Comparison of ENCODE assay signal across 8 mouse cellular contexts in the genomic region with DNA sequence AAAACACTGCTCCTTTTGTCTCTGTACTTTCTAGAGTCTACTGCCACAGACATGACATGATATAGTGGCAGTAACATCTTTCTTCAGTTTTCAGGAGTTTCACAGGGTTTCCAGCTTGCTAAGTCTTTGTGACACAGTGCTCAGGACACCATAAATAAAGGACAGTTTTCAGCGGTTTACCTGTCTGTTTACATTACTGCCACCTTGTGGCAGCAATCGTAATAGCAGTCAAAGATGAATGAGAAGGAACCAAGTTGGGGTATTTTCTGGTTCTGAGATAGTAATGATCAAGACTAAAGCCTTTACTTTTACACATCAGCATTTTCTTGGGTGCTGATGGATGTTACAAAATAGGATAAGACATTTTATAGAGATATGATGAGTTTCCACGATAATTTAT.
DNase-seq lines count a peak whose midpoint lies in the region; ATAC-seq and TF ChIP-seq lines count a peak whose summit lies in the region.
"Had no signal": no experiment of that assay in that cellular context is flagged by ENCODE, and none has a peak within 500 bp of the region (broad histone marks: within the 10 kb centered on the region; RNA-seq: fewer than 3 reads in every experiment).

No protein-coding gene starts in this region.

- in situ Hi-C loops in CH12.LX (cut with MboI; ENCODE audit: low pct_ligation_motif_present, low pct_unique_long_range_greater_than_20kb, low sequenced_read_pairs), result no loop called here

- no peaks in the 10 kb centered on the region for H3K36me3 ChIP-seq in kidney, embryonic 16.5 days (ENCODE audit: insufficient read depth, low read length)
- no peaks in the 10 kb centered on the region for H3K36me3 ChIP-seq in CH12.LX (replicated peaks in 1 of 2; ENCODE audit: control insufficient read depth in 1 of 2, insufficient read depth in 1 of 2, low read length in 1 of 2)
- H3K36me3 ChIP-seq in neural tube, embryonic 11.5 days (ENCODE audit: control insufficient read depth, insufficient read depth, low read length), result no peaks in the 10 kb centered on the region
- H3K36me3 ChIP-seq: limb, embryonic 12.5 days had no signal

- DNase-seq in kidney, adult 18-20 months, result peak; percentile 30
- DNase-seq in CH12.LX (ENCODE audit: extremely low read depth), result peak; percentile 52
- DNase-seq in adipocyte (ENCODE audit: low spot score), result peak; percentile 43
- peak; percentile 7 for DNase-seq in embryo, embryonic 9.5 days (ENCODE audit: extremely low spot score)
- DNase-seq in layer of hippocampus, postnatal 10 days (ENCODE audit: low spot score in 2 of 2), result peak; percentile 21 to 53
- peak; percentile 11 for DNase-seq in neural tube, embryonic 11.5 days (ENCODE audit: low spot score)

- peak; percentile 24 to 65; a peak in 3 of 4 replicates for TF ChIP-seq CTCF in CH12.LX (conservative IDR thresholded peaks at IDR 0.05 in 1 of 2, IDR thresholded peaks at IDR 0.05 in 1 of 2; ENCODE audit: low read depth in 2 of 2, low read length in 2 of 2)

- TF ChIP-seq RAD21 in CH12.LX (IDR thresholded peaks at IDR 0.05; ENCODE audit: low read depth, low read length), result peak; percentile 52

- H3K4me1 ChIP-seq in kidney, embryonic 16.5 days (ENCODE audit: insufficient read depth, low read length), result no peaks in the 10 kb centered on the region
- H3K4me1 ChIP-seq in CH12.LX (ENCODE audit: control insufficient read depth in 1 of 2, insufficient read depth in 2 of 2), result no peaks in the 10 kb centered on the region
- no peaks in the 10 kb centered on the region for H3K4me1 ChIP-seq in neural tube, embryonic 11.5 days (ENCODE audit: control insufficient read depth, insufficient read depth, low read length)
- H3K4me1 ChIP-seq: limb, embryonic 12.5 days had no signal

- no peak for TF ChIP-seq EP300 in CH12.LX (IDR thresholded peaks at IDR 0.05; ENCODE audit: low read length)

- no peak overlapping the region for H3K4me2 ChIP-seq in kidney, embryonic 16.5 days (replicated peaks; ENCODE audit: low read depth, low read length)
- no peak overlapping the region for H3K4me2 ChIP-seq in CH12.LX (ENCODE audit: insufficient read depth, low read depth, poor library complexity, severe bottlenecking)
- no peak overlapping the region for H3K4me2 ChIP-seq in neural tube, embryonic 11.5 days (ENCODE audit: low read depth)
- H3K4me2 ChIP-seq: limb, embryonic 12.5 days had no signal

- no peak for ATAC-seq in kidney, embryonic 16.5 days (ENCODE audit: low FRiP score, low TSS enrichment)
- ATAC-seq in neural tube, embryonic 11.5 days (ENCODE audit: insufficient read depth, low FRiP score, low TSS enrichment), result no peak

- H3K27ac ChIP-seq in kidney, embryonic 16.5 days (ENCODE audit: low read length), result no peak overlapping the region
- no peak overlapping the region for H3K27ac ChIP-seq in CH12.LX (ENCODE audit: insufficient read depth, low read depth)
- no peak overlapping the region for H3K27ac ChIP-seq in neural tube, embryonic 11.5 days (ENCODE audit: low read depth, low read length)
- H3K27ac ChIP-seq: limb, embryonic 12.5 days had no signal

- H3K79me2 ChIP-seq in CH12.LX (replicated peaks; ENCODE audit: control insufficient read depth, extremely low read depth, insufficient read depth, poor library complexity, severe bottlenecking), result no peaks in the 10 kb centered on the region

- H3K9me3 ChIP-seq in kidney, embryonic 16.5 days (ENCODE audit: low read length), result no peaks in the 10 kb centered on the region
- no peaks in the 10 kb centered on the region for H3K9me3 ChIP-seq in CH12.LX (replicated peaks; ENCODE audit: low read length)
- H3K9me3 ChIP-seq in neural tube, embryonic 11.5 days (ENCODE audit: control insufficient read depth, low read length), result no peaks in the 10 kb centered on the region
- H3K9me3 ChIP-seq: limb, embryonic 12.5 days had no signal

- dilution Hi-C loops in CH12.LX (cut with MboI; ENCODE audit: extremely low pct_ligation_motif_present, extremely low pct_unique_long_range_greater_than_20kb, low sequenced_read_pairs), result no loop called here

- TF ChIP-seq POLR2A in CH12.LX (IDR thresholded peaks at IDR 0.05; ENCODE audit: low read depth, low read length), result no peak

- no peak overlapping the region for H3K4me3 ChIP-seq in kidney, embryonic 16.5 days (ENCODE audit: low read length)
- no peak overlapping the region for H3K4me3 ChIP-seq in CH12.LX (replicated peaks in 1 of 3; ENCODE audit: low read depth in 2 of 3, low read length in 2 of 3, poor library complexity in 1 of 3)
- H3K4me3 ChIP-seq in neural tube, embryonic 11.5 days (ENCODE audit: low read depth, low read length), result no peak overlapping the region
- H3K4me3 ChIP-seq: limb, embryonic 12.5 days had no signal

- WGBS in kidney, embryonic 16.5 days, result 3% methylated on average over 3 of the region's 3 CpGs
- 12% methylated on average over 3 of the region's 3 CpGs for WGBS in neural tube, embryonic 11.5 days

- no peaks in the 10 kb centered on the region for H3K27me3 ChIP-seq in kidney, embryonic 16.5 days (ENCODE audit: insufficient read depth, low read length)
- H3K27me3 ChIP-seq in CH12.LX (replicated peaks), result no peaks in the 10 kb centered on the region
- no peaks in the 10 kb centered on the region for H3K27me3 ChIP-seq in neural tube, embryonic 11.5 days (ENCODE audit: control insufficient read depth, insufficient read depth, low read length)
- H3K27me3 ChIP-seq: limb, embryonic 12.5 days had no signal

- no peak overlapping the region for H3K9ac ChIP-seq in kidney, embryonic 16.5 days (replicated peaks; ENCODE audit: low read length)
- no peak overlapping the region for H3K9ac ChIP-seq in CH12.LX (ENCODE audit: insufficient read depth, low read depth)
- no peak overlapping the region for H3K9ac ChIP-seq in neural tube, embryonic 11.5 days (ENCODE audit: low read length)
- H3K9ac ChIP-seq: limb, embryonic 12.5 days had no signal

TF ChIP-seq in CH12.LX, 34 proteins besides CTCF, POLR2A, EP300 and RAD21:
- TF ChIP-seq RCOR1 (conservative IDR thresholded peaks at IDR 0.05; ENCODE audit: low read depth, low read length) (no peak), BHLHE40 (IDR thresholded peaks at IDR 0.05; ENCODE audit: low read depth, low read length) (0 out of 2 replicates have a peak, but pooled peaks have one; percentile 15), SMC3 (IDR thresholded peaks at IDR 0.05; ENCODE audit: low read depth, low read length) (peak; percentile 70)
